Mouse (Mus musculus) stomach, postnatal 0 days (tissue): ENCODE measurements around the gene 1700010B08Rik. TPM values are rescaled to one million over a fixed set of nuclear protein-coding genes. Genes with fewer than 3 reads are reported as not detected.

Source experiments
- ATAC-seq: fragments of 200-750 bp; cut with Nextera tagmentation; 2 replicates; pipeline ENCODE4 v1.8.0; 2017; ENCODE audit not compliant: low FRiP score, low TSS enrichment
- DNase-seq: peaks from one replicate; pipeline ENCODE4 v3.0.0-alpha.2; 2016; ENCODE audit warnings: low spot score
- H3K27ac ChIP-seq: fragments of 300-500 bp; sonication (generic); replicated peaks from 2 replicates; pipeline ENCODE4 v1.5.1; 2014; ENCODE audit warnings: mild to moderate bottlenecking, control low read depth
- H3K27me3 ChIP-seq: fragments of 300-500 bp; sonication (generic); 2 replicates; pipeline ENCODE4 v1.6.1; 2014; ENCODE audit warnings: low read length; ENCODE audit not compliant: control insufficient read depth, insufficient read depth
- H3K36me3 ChIP-seq: fragments of 300-500 bp; sonication (generic); 2 replicates; pipeline ENCODE4 v1.6.1; 2014; ENCODE audit warnings: low read length, mixed read lengths; ENCODE audit not compliant: control insufficient read depth, insufficient read depth
- H3K4me1 ChIP-seq: fragments of 300-500 bp; sonication (generic); replicated peaks from 2 replicates; pipeline ENCODE4 v1.6.1; 2014; ENCODE audit warnings: antibody characterized with exemption; ENCODE audit not compliant: control insufficient read depth, insufficient read depth
- H3K4me2 ChIP-seq: fragments of 300-500 bp; sonication (generic); replicated peaks from 2 replicates; pipeline ENCODE4 v1.6.1; 2014; ENCODE audit warnings: low read depth, mild to moderate bottlenecking, control low read depth, moderate library complexity
- H3K4me3 ChIP-seq: fragments of 300-500 bp; sonication (generic); 2 replicates; pipeline ENCODE4 v1.5.1; 2014; ENCODE audit warnings: low read depth, low read length, control low read depth
- H3K9ac ChIP-seq: fragments of 300-500 bp; sonication (generic); 2 replicates; pipeline ENCODE4 v1.6.1; 2014; ENCODE audit warnings: mild to moderate bottlenecking, low read length, control low read depth, mixed read lengths
- H3K9me3 ChIP-seq: fragments of 300-500 bp; sonication (generic); 2 replicates; pipeline ENCODE4 v1.6.1; 2016; ENCODE audit warnings: low read length; ENCODE audit not compliant: control insufficient read depth
- CTCF ChIP-seq: IDR thresholded peaks from 2 replicates; pipeline ENCODE4 v1.5.1; 2016; ENCODE audit warnings: antibody characterized with exemption, low read depth, mild to moderate bottlenecking, moderate library complexity
- EP300 ChIP-seq: optimal IDR thresholded peaks from 2 replicates; pipeline ENCODE3; 2016; ENCODE audit warnings: antibody characterized with exemption
- WGBS: fragments of 180-500 bp; shearing (Covaris S2); extraction: QIAGEN DNeasy Blood & Tissue Kit; methylation state at CpG from one replicate; pipeline ENCODE4 v1.1.7; 2014; 5-methylcytosine and 5-hydroxymethylcytosine counted together
- microRNA-seq: library from miRNA; unstranded; fragments of <30 nt; microRNA quantifications from one replicate; pipeline ENCODE4, GENCODE M21; 2016
- polyA plus RNA-seq: library from polyadenylated mRNA; unstranded; fragments of >200 nt; fragmentation: Nextera tagmentation; extraction: Ambion mirVana; gene quantifications from 2 replicates; pipeline ENCODE4 v1.2.1, GENCODE M21; 2015

Gene 1700010B08Rik
- polyA plus RNA-seq, 1 experiment from 2014 or later, result not detected

GRCm38 (mm10) chr2:173767959-173768595 lies 48.9 kb downstream of the 1700010B08Rik start:
- Histone ChIP-seq H3K9me3 (no peaks in the 10 kb centered on the region), H3K27me3 (no peaks in the 10 kb centered on the region), H3K4me1 (no peaks in the 10 kb centered on the region), H3K4me2 (no peak overlapping the region), H3K4me3 (no peak overlapping the region), H3K36me3 (no peaks in the 10 kb centered on the region), H3K9ac (no peak overlapping the region), H3K27ac (no peak overlapping the region)
- WGBS, result 69% methylated on average over 8 of the region's 8 CpGs
- DNase-seq (no peak), ATAC-seq (no peak)
- TF ChIP-seq EP300, result no peak

GRCm38 (mm10) chr2:173769183-173769582 lies 50.0 kb downstream of the 1700010B08Rik start:
- ATAC-seq (no peak), DNase-seq (no peak)
- Histone ChIP-seq H3K4me3 (no peak overlapping the region), H3K27ac (no peak overlapping the region), H3K36me3 (no peaks in the 10 kb centered on the region), H3K9ac (no peak overlapping the region), H3K4me2 (no peak overlapping the region), H3K27me3 (no peaks in the 10 kb centered on the region), H3K4me1 (no peaks in the 10 kb centered on the region), H3K9me3 (no peaks in the 10 kb centered on the region)
- WGBS, result 61% methylated on average over 10 of the region's 10 CpGs
- TF ChIP-seq CTCF (no peak), EP300 (no peak)

- no peaks in the 10 kb centered on the region for H3K36me3 ChIP-seq
- no peak overlapping the region for H3K4me2 ChIP-seq
- H3K4me3 ChIP-seq, result no peak overlapping the region
- H3K9me3 ChIP-seq, result no peaks in the 10 kb centered on the region
- no peak for ATAC-seq
- H3K27ac ChIP-seq, result no peak overlapping the region
- H3K27me3 ChIP-seq, result no peaks in the 10 kb centered on the region
- WGBS, result 69% methylated on average over 5 of the region's 5 CpGs
- no peak overlapping the region for H3K9ac ChIP-seq
- DNase-seq, result no peak
- no peaks in the 10 kb centered on the region for H3K4me1 ChIP-seq
- peak; percentile 37 for TF ChIP-seq CTCF
- no peak for TF ChIP-seq EP300
Measured at GRCm38 (mm10) chr2:173770620-173771019, 51.4 kb downstream of the 1700010B08Rik start.

Small RNAs within 50 kb of the gene (microRNA-seq; reads per million reads assigned to microRNA genes)
- gene Mir6340, result not detected

Other genes with a start within 250 kb of the 1700010B08Rik start
- gene 1700021F07Rik, start 196.8 kb upstream of the 1700010B08Rik start, polyA plus RNA-seq, result not detected in 2 replicates
- gene Ankrd60, start 141.1 kb upstream of the 1700010B08Rik start, polyA plus RNA-seq, result not detected in 2 replicates
- gene Rab22a, start 59.7 kb upstream of the 1700010B08Rik start, polyA plus RNA-seq, result 27.1 and 29.7 TPM in 2 replicates
- 11.1 and 13.1 TPM in 2 replicates for gene Vapb, start 18.1 kb downstream of the 1700010B08Rik start, polyA plus RNA-seq